Mouse (Mus musculus): ENCODE measurements around the gene Cyct.

- TF ChIP-seq CTCF (IDR thresholded peaks at IDR 0.05; ENCODE audit: low read depth), result no peak
- TF ChIP-seq EP300 (IDR thresholded peaks at IDR 0.05; ENCODE audit: low read depth), result no peak
Measured at GRCm38 (mm10) chr2:76406151-76406936, 46.1 kb upstream of the Cyct start, which contains the start of gene Osbpl6.
